Mouse (Mus musculus) 3T3-L1 (cell line): ENCODE measurements around the gene Myl10.
"Not testable (repeated sequence)": the region's sequence is repeated elsewhere in the genome, so short reads cannot be mapped to it uniquely, and the experiment has no call there.

ENCODE experiments used
- DNase-seq: peaks from one replicate; pipeline ENCODE4 v3.0.0-alpha.2; 2015; ENCODE audit warnings: low read depth, low spot score

Myl10 gene

DNA sequence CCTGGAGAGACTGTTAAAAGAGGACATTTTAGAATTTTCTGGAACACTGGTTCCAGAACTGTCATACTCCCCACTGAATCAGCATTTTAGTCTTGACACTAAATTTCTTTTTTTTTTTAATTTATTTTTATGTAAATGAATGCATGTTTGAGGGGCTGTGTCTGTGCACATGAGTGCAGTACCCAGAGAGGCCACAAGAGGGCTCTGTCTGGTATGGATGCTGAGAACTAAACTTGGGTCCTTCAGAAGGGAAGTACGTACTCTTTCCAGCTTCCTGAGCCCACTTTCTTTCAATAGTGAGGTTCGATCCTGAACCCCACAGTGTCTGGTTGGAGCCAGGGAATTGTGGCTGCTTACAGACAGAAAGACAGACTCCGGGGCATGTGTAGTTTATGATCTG lies 12.6 kb downstream of the Myl10 start:
- peak; percentile 49 for DNase-seq

DNA sequence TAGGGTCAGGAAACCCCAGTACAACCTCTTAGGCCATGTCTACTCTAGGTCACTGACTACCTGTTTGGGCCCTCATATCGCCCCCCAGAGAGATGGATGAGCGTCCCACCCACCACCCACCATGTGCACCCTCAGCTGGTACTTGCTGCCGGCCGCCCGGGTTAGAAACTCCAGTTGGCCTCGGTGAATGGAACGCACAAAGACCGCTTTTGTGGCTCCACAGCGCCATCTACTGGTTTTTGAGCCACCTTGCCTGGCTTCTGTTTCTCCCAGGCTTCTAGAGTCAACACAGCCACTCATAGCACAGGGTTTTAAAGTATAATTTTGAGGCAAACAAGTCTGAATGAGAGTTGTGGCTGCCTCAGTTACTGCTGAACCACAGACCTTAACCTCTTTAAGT lies 13.9 kb downstream of the Myl10 start:
- DNase-seq: peak; percentile 85

DNA sequence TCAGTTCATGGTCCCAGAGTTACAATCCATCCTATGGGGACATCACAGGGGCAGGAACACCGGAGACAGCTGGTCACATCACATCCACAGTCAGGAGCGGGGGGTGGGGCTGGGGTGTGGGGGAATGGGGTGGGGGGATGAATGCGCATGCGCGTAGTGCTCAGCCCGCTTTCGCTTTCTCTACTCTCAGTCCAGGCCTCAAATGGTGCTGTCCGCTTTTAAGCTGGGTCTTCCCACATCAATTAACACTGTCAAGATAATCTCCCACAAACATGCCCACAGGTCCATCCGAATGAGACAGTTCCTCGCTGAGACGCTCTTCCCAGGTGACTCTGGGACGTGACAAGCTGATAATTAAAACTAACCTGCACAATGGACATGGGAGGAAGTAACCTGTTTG lies 15.2 kb downstream of the Myl10 start:
- no peak for DNase-seq

DNA sequence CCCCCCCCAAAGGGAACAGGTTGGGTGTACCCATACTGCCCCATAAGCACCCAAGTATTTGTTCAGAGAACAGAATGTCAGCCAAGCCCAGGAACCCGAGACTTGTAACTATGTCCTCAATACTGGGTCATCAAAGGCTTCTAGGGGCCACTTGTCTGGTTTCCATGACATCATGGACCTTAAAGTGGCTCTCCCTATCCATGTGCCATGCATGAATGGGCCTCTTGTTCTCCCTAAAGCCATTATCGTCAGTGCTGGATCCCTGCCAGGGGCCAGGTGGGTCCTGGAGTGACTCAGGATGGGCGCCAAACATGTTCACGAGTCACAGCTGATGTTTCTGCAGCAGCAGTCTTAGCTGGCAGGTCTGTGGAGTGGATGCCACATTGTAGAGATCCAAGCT lies 17.8 kb downstream of the Myl10 start:
- DNase-seq: peak; percentile 27

DNA sequence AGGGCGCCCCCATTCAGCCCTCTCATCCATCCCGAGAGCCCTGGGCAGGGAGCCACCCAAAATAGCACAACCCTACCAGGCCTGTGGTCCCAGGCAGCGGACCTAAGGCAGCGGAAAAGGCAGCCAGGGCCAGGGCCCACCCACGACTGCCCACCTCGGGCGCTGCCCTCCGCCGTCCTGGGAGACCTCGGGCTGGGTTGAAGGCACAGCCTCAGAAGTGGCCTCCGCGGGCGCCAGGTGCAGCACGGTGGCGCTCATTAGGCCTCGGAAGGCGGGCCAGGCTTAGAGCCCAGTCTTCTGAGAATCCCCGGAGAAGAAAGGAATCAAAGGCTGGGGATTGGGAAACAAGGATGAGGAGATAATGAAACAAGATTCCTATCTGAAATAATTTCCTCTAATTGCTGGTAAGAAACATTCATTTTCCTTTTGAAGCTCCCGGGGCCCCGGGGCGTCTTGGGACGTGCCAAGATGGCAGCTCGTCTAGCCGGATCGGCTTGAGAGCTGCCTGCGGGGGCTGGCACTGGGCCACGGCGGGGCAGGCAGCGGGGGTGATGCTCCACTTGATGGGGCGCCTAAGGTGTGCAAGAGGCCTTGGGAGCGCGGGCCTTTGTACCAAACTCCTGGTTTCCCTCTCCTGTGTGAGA lies 21.4 kb downstream of the Myl10 start:
- DNase-seq: no peak

DNA sequence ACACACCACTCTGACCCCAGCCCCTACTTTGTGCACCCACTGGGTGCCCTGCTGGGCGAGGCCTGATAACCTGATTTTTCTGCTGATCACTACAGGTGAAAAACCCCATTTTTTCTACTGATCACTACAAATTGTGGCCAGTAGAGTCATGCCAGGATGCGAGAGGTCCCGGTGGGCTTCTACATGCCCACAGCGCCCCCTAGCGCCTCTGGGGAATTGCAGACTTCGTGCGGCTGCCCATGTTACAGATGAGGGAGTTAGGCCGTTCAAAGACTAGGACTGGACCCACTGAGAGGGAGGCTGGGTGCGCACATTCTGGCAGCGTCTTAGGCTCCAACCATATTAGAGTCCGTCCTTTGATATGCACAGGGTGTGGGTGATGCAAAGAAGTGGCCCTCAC lies 21.9 kb downstream of the Myl10 start:
- peak; percentile 26 for DNase-seq

DNA sequence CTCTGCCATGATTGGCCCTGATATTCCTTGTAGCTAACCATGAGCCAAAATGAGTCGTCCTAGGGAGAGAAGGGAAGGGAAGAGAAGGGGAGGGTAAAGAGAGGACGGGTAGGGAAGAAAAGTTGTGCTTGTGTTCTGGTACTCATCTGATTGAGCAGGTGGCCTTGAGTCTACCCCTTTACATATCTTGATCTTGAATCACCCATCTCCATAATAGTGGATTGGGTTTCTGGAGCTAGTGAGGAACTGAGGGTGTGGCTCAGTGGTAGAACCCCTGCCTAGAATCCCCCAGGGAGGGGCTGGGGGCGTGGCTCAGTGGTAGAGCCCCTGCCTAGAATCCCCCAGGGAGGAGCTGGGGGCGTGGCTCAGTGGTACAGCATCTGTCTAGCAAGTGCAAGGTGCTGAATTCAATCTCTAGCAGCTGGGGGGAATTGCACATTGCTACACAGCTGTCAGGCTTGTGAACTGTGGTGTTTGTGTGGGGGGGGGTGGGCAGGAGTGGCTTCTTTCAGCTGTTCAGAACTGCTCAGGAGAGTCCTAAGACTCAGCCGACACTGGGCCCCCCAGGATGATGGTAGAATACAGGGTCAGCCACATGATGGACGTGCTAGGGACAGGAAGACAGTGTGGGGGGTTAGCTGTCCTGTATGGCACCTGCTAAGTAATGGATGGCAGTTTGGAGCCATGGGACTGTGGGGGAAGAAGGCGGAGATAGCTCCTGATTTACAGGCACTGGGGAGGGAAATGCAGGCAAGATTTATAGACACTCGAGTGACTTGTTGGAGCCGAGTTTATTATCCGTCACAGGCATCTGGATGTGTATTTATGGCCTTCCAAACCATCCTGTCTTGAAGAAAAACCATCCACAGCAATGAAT lies 24.0 kb downstream of the Myl10 start:
- no peak for DNase-seq

DNA sequence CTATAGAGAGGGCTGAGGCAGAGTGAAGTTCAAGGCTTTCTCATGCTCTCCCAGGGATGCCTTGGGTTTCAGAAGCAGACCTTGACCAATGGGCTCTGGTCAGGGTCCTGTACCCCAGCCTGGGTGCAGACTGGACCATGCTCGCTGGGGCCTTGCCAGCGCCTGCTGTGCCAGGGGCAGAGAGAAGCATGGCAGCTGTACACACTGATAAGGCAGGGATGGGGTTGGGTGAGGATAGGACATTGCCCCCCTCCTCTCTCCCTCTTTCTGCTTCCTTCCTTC lies 24.6 kb downstream of the Myl10 start:
- no peak for DNase-seq

DNA sequence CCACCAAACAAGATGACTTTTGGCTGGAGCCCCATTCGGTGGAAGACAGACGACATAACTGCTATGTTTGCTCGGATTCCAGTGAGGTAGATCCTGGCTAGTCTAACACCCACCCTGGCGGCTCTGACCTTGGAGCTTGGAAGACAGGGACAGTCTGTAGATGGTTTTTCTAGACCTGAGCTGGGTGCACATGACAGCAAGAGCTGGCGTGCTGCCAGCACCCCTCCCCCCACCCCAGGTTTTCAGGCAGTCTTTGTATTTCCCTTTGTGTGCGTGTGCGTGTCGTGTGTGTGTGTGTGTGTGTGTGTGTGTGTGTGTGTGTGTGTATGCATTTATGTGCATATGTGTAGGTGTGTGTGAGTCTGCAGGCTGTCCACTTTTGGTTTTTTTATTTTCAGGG lies 25.7 kb downstream of the Myl10 start:
- DNase-seq: no peak

DNA sequence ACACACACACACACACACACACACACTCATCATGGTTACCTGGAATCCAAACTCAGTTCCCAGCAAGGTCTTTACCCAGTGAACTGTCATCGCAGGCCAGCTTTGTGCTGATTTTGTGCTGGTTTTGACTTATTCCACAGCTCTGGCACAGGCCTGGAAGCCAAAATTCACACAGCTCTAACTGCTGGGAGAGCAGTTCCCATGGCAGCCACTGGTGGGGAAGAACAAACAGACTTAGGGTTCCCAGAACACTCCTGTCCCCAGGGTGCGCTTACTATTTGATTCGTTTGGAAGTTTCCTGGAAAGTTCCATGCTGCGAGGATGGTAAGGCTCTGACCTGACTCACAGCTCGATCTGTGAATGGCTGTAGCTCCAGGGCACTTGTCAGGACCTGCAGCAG lies 28.6 kb downstream of the Myl10 start:
- no peak for DNase-seq

DNA sequence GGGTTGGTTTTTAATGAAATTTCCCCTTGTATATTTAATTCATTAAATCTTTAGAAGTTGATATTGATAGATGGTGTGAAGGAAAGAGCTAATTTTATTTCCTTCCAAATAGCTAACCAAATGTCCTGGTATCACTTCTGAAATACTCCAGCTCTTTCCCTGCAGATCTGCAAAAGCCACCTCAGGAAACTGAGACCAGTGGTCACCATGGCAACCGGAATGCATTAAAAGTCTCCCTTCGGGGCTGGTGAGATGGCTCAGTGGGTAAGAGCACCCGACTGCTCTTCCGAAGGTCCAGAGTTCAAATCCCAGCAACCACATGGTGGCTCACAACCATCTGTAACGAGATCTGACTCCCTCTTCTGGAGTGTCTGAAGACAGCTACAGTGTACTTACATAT lies 33.3 kb downstream of the Myl10 start:
- not testable (repeated sequence) for DNase-seq

DNA sequence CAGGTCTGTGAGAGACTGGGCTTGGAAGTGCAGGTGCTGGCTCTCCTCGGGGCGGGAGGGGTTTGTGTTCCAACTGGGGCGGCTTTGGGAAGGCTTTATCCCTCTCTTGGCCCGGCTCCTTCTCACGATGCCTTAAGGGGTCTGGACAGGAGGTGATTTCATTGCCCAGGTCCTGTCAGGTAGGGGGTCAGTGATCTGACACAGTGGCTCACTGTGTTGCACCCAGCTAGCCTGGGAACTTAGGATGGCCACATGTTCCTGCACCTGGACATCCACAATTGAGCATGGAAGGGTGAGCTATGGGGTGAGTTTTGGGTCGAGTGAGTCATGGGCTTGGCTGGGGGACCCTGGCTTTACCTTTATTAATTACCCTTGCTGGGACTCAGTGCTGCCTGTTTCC lies 46.0 kb downstream of the Myl10 start:
- no peak for DNase-seq

DNA sequence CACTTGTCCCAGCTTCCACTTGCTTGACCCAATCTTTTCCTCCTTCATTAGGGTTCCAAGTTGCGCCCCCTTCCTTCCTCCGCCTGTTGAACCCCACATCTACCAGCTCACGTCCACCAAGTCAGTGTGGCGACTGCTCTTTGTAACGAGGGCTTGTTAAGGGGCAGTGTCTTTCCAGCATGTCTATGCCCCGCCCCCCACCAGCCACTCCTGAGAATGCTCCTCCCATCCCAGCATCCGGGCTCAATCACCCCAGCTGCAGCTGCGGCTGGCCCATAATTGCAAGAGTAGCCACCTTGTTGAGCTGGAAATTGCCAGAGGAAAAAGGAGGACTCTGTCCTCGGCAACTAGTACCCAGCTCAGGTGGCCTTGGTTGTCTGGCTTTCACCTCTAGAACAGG lies 53.6 kb downstream of the Myl10 start:
- DNase-seq: no peak
